Mouse (Mus musculus): ENCODE data around the gene Elk4.

Elk4 gene

GRCm38 (mm10) chr1:131983806-131984205, 23.6 kb upstream of the Elk4 start:
- DNase-seq (ENCODE audit: low read depth, low spot score): no peak

GRCm38 (mm10) chr1:131987432-131987831, 20.0 kb upstream of the Elk4 start:
- DNase-seq (ENCODE audit: low read depth, low spot score): no peak

GRCm38 (mm10) chr1:131989476-131989875, 17.9 kb upstream of the Elk4 start:
- no peak for DNase-seq (ENCODE audit: low read depth, low spot score)

- DNase-seq (ENCODE audit: low read depth, low spot score): no peak
Observed at GRCm38 (mm10) chr1:131990083-131990760, 17.2 kb upstream of the Elk4 start.

GRCm38 (mm10) chr1:131992561-131993001, 14.8 kb upstream of the Elk4 start:
- DNase-seq (ENCODE audit: low read depth, low spot score): no peak

GRCm38 (mm10) chr1:131993169-131994040, 14.0 kb upstream of the Elk4 start:
- no peak for DNase-seq (ENCODE audit: low read depth, low spot score)

GRCm38 (mm10) chr1:131995062-131995461, 12.3 kb upstream of the Elk4 start:
- no peak for DNase-seq (ENCODE audit: low read depth, low spot score)

- DNase-seq (ENCODE audit: low read depth, low spot score): no peak
Observed at GRCm38 (mm10) chr1:132000506-132000905, 6.9 kb upstream of the Elk4 start.

- DNase-seq (ENCODE audit: low read depth, low spot score): no peak
Observed at GRCm38 (mm10) chr1:132001880-132002330, 5.5 kb upstream of the Elk4 start.

- no peak for DNase-seq (ENCODE audit: low read depth, low spot score)
Observed at GRCm38 (mm10) chr1:132003111-132003510, 4.3 kb upstream of the Elk4 start.

GRCm38 (mm10) chr1:132003817-132004216, 3.6 kb upstream of the Elk4 start:
- no peak for DNase-seq (ENCODE audit: low read depth, low spot score)

- DNase-seq (ENCODE audit: low read depth, low spot score): no peak
Observed at GRCm38 (mm10) chr1:132004574-132005180, 2.7 kb upstream of the Elk4 start.

GRCm38 (mm10) chr1:132005466-132005865, 1.9 kb upstream of the Elk4 start:
- DNase-seq (ENCODE audit: low read depth, low spot score): no peak

GRCm38 (mm10) chr1:132006046-132006445, 1.4 kb upstream of the Elk4 start:
- DNase-seq (ENCODE audit: low read depth, low spot score): no peak

- DNase-seq (ENCODE audit: low read depth, low spot score): no peak
Observed at GRCm38 (mm10) chr1:132006721-132007120, 686 bp upstream of the Elk4 start.

- peak; percentile 59 for DNase-seq (ENCODE audit: low read depth, low spot score)
Observed at GRCm38 (mm10) chr1:132007828-132008827, 721 bp downstream of the Elk4 start.

GRCm38 (mm10) chr1:132008881-132009644, 1.7 kb downstream of the Elk4 start:
- no peak for DNase-seq (ENCODE audit: low read depth, low spot score)

- no peak for DNase-seq (ENCODE audit: low read depth, low spot score)
Observed at GRCm38 (mm10) chr1:132010632-132011501, 3.5 kb downstream of the Elk4 start.

- no peak for DNase-seq (ENCODE audit: low read depth, low spot score)
Observed at GRCm38 (mm10) chr1:132011785-132012184, 4.4 kb downstream of the Elk4 start.

Data from brain, embryonic 18.5 days (tissue).